Mouse (Mus musculus) hematopoietic stem cell, adult 5-6 weeks (primary cell): Measurements from ENCODE around the gene Neurog2. TPM values are rescaled to one million over a fixed set of nuclear protein-coding genes. Genes with fewer than 3 reads are reported as not detected.

Source experiments
- ATAC-seq, 2 experiments: fragments of 125-278 bp in 1 of 2; replicated peaks in 1 of 2; 2 replicates each; pipeline ENCODE4 v1.8.0; 2016 to 2017; ENCODE audit warnings: inconsistent platforms in 2 of 2, mild to moderate bottlenecking in 2 of 2, moderate number of reproducible peaks in 2 of 2, low read depth in 1 of 2, moderate TSS enrichment in 1 of 2; ENCODE audit not compliant: low FRiP score in 2 of 2, poor library complexity in 2 of 2, severe bottlenecking in 2 of 2, insufficient read depth in 1 of 2, low TSS enrichment in 1 of 2
- total RNA-seq: library from RNA; stranded (forward); fragments of 172-1452, 232-1000 nt; gene quantifications from 2 replicates; pipeline ENCODE4 v1.2.3, GENCODE M21; 2017

The Neurog2 gene
- not detected in 2 replicates for total RNA-seq

GRCm38 (mm10) chr3:127633080-127634032 is at the start of gene Neurog2:
TSS of gene Neurog2 (plus strand) at chr3:127633135.
- ATAC-seq, result peak in 1 of 2 experiments; percentile 5; a peak in 1 of 4 replicates

- no peak for ATAC-seq
These were observed 35.8 kb upstream of the Neurog2 start for GRCm38 (mm10) chr3:127597136-127597535.

GRCm38 (mm10) chr3:127608109-127608508 is 24.8 kb upstream of the Neurog2 start:
- ATAC-seq, result no peak

- peak; percentile 82 for ATAC-seq
These were observed 7.6 kb upstream of the Neurog2 start for GRCm38 (mm10) chr3:127625296-127625695.

GRCm38 (mm10) chr3:127625701-127626399 is 7.1 kb upstream of the Neurog2 start:
- ATAC-seq, result 0 out of 4 replicates have a peak, but pooled peaks of 1 of the 2 experiments have one; percentile 26

GRCm38 (mm10) chr3:127626524-127626923 is 6.4 kb upstream of the Neurog2 start:
- no peak for ATAC-seq

GRCm38 (mm10) chr3:127627151-127627955 is 5.6 kb upstream of the Neurog2 start:
- no peak for ATAC-seq

GRCm38 (mm10) chr3:127627956-127628310 is 5.0 kb upstream of the Neurog2 start:
- no peak for ATAC-seq

- ATAC-seq, result no peak; a peak in 1 of 4 replicates
These were observed 4.4 kb upstream of the Neurog2 start for GRCm38 (mm10) chr3:127628311-127629184.

GRCm38 (mm10) chr3:127630190-127630589 is 2.7 kb upstream of the Neurog2 start:
- ATAC-seq, result no peak

GRCm38 (mm10) chr3:127630735-127631372 is 2.1 kb upstream of the Neurog2 start:
- ATAC-seq, result no peak

GRCm38 (mm10) chr3:127631582-127631981 is 1.4 kb upstream of the Neurog2 start:
- ATAC-seq, result no peak

- no peak for ATAC-seq
These were observed 404 bp upstream of the Neurog2 start for GRCm38 (mm10) chr3:127632531-127632930.

GRCm38 (mm10) chr3:127634101-127634983 is 1.4 kb downstream of the Neurog2 start:
- peak; percentile 66 to 83 for ATAC-seq

- ATAC-seq, result no peak
These were observed 2.0 kb downstream of the Neurog2 start for GRCm38 (mm10) chr3:127634984-127635349.
